Mouse (Mus musculus) limb, embryonic 12.5 days (tissue): ENCODE measurements around the gene Ncs1. TPM values are rescaled to one million over a fixed set of nuclear protein-coding genes. Genes with fewer than 3 reads are reported as not detected.
A peak's percentile ranks its signal among the peaks of the same experiment; 100 is the strongest.

Source experiments
- ATAC-seq: fragments of 200-750 bp; cut with Nextera tagmentation; 2 replicates; pipeline ENCODE4 v1.8.0; 2017; ENCODE audit warnings: low read depth, moderate TSS enrichment; ENCODE audit not compliant: insufficient number of reproducible peaks, insufficient read depth, low FRiP score, low TSS enrichment
- H3K27ac ChIP-seq: fragments of 300-500 bp; sonication (generic); 2 replicates; pipeline ENCODE4 v1.5.1; 2016; ENCODE audit warnings: mild to moderate bottlenecking, moderate library complexity
- H3K27me3 ChIP-seq: fragments of 300-500 bp; sonication (generic); 2 replicates; pipeline ENCODE4 v1.6.1; 2016; ENCODE audit warnings: mild to moderate bottlenecking, moderate library complexity
- H3K36me3 ChIP-seq: fragments of 300-500 bp; sonication (generic); 2 replicates; pipeline ENCODE4 v1.6.1; 2016; ENCODE audit warnings: mild to moderate bottlenecking, moderate library complexity
- H3K4me1 ChIP-seq: fragments of 300-500 bp; sonication (generic); replicated peaks from 2 replicates; pipeline ENCODE4 v1.6.1; 2016
- H3K4me2 ChIP-seq: fragments of 300-500 bp; sonication (generic); 2 replicates; pipeline ENCODE4 v1.6.1; 2016; ENCODE audit warnings: mild to moderate bottlenecking, moderate library complexity
- H3K4me3 ChIP-seq: fragments of 300-500 bp; sonication (generic); replicated peaks from 2 replicates; pipeline ENCODE4 v1.5.1; 2016; ENCODE audit warnings: mild to moderate bottlenecking
- H3K9ac ChIP-seq: fragments of 300-500 bp; sonication (generic); replicated peaks from 2 replicates; pipeline ENCODE4 v1.6.1; 2016; ENCODE audit warnings: mild to moderate bottlenecking, moderate library complexity
- H3K9me3 ChIP-seq: fragments of 300-500 bp; sonication (generic); 2 replicates; pipeline ENCODE4 v1.6.1; 2016; ENCODE audit warnings: mild to moderate bottlenecking, moderate library complexity
- WGBS: fragments of 180-500 bp; shearing (Covaris S2); methylation state at CpG from one replicate; pipeline ENCODE4 v1.1.7; 2016; 5-methylcytosine and 5-hydroxymethylcytosine counted together
- polyA plus RNA-seq: library from polyadenylated mRNA; unstranded; fragments of >200 nt; fragmentation: Nextera tagmentation; extraction: Ambion mirVana; gene quantifications from 2 replicates; pipeline ENCODE4 v1.2.1, GENCODE M21; 2016

The Ncs1 gene
- polyA plus RNA-seq, 1 experiment from 2014 or later: 53.6 TPM

- Histone ChIP-seq H3K9ac (0 out of 2 replicates have a peak overlapping the region, but pooled peaks have one; percentile 45), H3K27ac (0 out of 2 replicates have a peak overlapping the region, but pooled peaks have one; percentile 1)
Measured at GRCm38 (mm10) chr2:31259367-31259920, 13.8 kb downstream of the Ncs1 start.

GRCm38 (mm10) chr2:31260549-31260948, 14.9 kb downstream of the Ncs1 start:
- Histone ChIP-seq H3K4me3 (no peak overlapping the region), H3K27me3 (no peaks in the 10 kb centered on the region), H3K36me3 (no peaks in the 10 kb centered on the region), H3K9me3 (no peaks in the 10 kb centered on the region), H3K9ac (no peak overlapping the region), H3K4me2 (no peak overlapping the region), H3K4me1 (peaks cover 75% of the 10 kb centered on the region), H3K27ac (no peak overlapping the region)
- ATAC-seq: no peak
- WGBS: 89% methylated on average over 8 of the region's 8 CpGs

More at GRCm38 (mm10) chr2:31259367-31259920, 13.8 kb downstream of the Ncs1 start:
- Histone ChIP-seq H3K4me1 (peaks cover 74% of the 10 kb centered on the region), H3K9me3 (no peaks in the 10 kb centered on the region), H3K27me3 (no peaks in the 10 kb centered on the region), H3K4me3 (peak overlapping the region; percentile 42), H3K36me3 (no peaks in the 10 kb centered on the region), H3K4me2 (peak overlapping the region; percentile 75)
- WGBS: 30% methylated on average over 9 of the region's 9 CpGs
- peak; percentile 9; the same call in 1 of the 2 replicates for ATAC-seq

GRCm38 (mm10) chr2:31263039-31263461, 17.4 kb downstream of the Ncs1 start:
- Histone ChIP-seq H3K4me3 (no peak overlapping the region), H3K4me2 (no peak overlapping the region), H3K36me3 (peaks cover 7% of the 10 kb centered on the region; the same call in 1 of the 2 replicates), H3K9me3 (no peaks in the 10 kb centered on the region), H3K4me1 (peaks cover 66% of the 10 kb centered on the region), H3K27ac (0 out of 2 replicates have a peak overlapping the region, but pooled peaks have one; percentile 53), H3K9ac (no peak overlapping the region), H3K27me3 (no peaks in the 10 kb centered on the region)
- 76% methylated on average over 8 of the region's 8 CpGs for WGBS
- no peak for ATAC-seq

GRCm38 (mm10) chr2:31263746-31264378, 18.2 kb downstream of the Ncs1 start:
- peak overlapping the region; percentile 53; the same call in 1 of the 2 replicates for H3K27ac ChIP-seq
- no peak for ATAC-seq
- no peak overlapping the region for H3K4me2 ChIP-seq
- WGBS: 38% methylated on average over 10 of the region's 10 CpGs
- no peaks in the 10 kb centered on the region for H3K27me3 ChIP-seq
- peaks cover 7% of the 10 kb centered on the region; the same call in 1 of the 2 replicates for H3K36me3 ChIP-seq
- no peak overlapping the region for H3K4me3 ChIP-seq
- peaks cover 66% of the 10 kb centered on the region for H3K4me1 ChIP-seq
- peak overlapping the region; percentile 12; the same call in 1 of the 2 replicates for H3K9ac ChIP-seq
- no peaks in the 10 kb centered on the region for H3K9me3 ChIP-seq

DNA sequence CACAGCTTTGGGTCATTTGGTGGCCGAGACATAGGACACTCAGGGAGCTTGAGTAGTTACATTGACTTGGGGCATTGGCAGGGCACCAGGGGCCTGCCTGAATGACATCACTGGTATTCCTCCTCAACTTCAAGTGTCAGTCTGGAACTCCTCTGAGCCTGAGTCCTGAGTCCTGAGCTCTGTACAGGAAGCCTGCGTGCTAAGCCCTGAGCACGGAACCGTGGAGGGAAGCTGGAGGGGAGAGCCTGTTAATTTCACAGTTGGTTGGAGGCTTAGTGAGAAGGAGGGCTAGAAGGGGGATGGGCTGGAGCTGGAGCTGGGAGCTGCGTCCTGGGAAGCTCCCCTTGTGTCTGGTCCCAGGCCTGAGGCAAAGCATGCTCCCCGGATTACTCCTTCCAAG, 21.8 kb downstream of the Ncs1 start:
- Histone ChIP-seq H3K36me3 (peaks cover 20% of the 10 kb centered on the region; the same call in 1 of the 2 replicates), H3K27me3 (no peaks in the 10 kb centered on the region), H3K9me3 (no peaks in the 10 kb centered on the region), H3K27ac (no peak overlapping the region), H3K4me1 (peaks cover 62% of the 10 kb centered on the region), H3K4me2 (no peak overlapping the region), H3K9ac (no peak overlapping the region), H3K4me3 (no peak overlapping the region)
- no peak for ATAC-seq
- 56% methylated on average over 6 of the region's 6 CpGs for WGBS

- H3K9ac ChIP-seq: no peak overlapping the region
- H3K4me1 ChIP-seq: peaks cover 52% of the 10 kb centered on the region
- H3K4me2 ChIP-seq: no peak overlapping the region
- peaks cover 20% of the 10 kb centered on the region; the same call in 1 of the 2 replicates for H3K36me3 ChIP-seq
- no peaks in the 10 kb centered on the region for H3K9me3 ChIP-seq
- WGBS: 42% methylated on average over 5 of the region's 5 CpGs
- H3K27ac ChIP-seq: peak overlapping the region; percentile 56; the same call in 1 of the 2 replicates
- no peaks in the 10 kb centered on the region for H3K27me3 ChIP-seq
- ATAC-seq: no peak
- no peak overlapping the region for H3K4me3 ChIP-seq
Measured at GRCm38 (mm10) chr2:31268631-31269030, 23.0 kb downstream of the Ncs1 start.

GRCm38 (mm10) chr2:31269188-31269587, 23.6 kb downstream of the Ncs1 start:
- H3K27ac ChIP-seq: no peak overlapping the region

DNA sequence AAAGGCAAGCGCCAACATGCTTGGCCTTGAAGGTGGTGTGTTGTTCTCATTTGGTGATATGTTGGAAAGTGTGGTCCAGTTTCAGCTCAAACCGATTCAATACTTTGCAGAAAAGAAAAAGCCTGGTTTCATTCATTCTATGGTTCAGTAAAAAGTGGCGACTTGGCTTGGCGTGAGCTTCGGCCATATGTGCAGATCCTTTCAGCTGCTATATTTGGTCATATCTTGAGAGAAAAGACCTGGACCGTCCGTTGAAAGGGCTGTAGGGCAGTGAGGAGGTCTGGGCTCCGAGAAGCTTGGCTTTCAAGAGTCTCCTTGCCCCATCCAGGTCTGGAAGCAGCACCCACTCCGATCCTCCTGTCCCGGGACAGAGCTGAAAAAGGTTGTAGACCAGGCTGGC, 24.2 kb downstream of the Ncs1 start:
- H3K9me3 ChIP-seq: no peaks in the 10 kb centered on the region
- peaks cover 20% of the 10 kb centered on the region; the same call in 1 of the 2 replicates for H3K36me3 ChIP-seq
- no peak overlapping the region for H3K4me2 ChIP-seq
- peaks cover 41% of the 10 kb centered on the region for H3K4me1 ChIP-seq
- no peak overlapping the region for H3K9ac ChIP-seq
- 94% methylated on average over 10 of the region's 10 CpGs for WGBS
- no peak for ATAC-seq
- no peak overlapping the region for H3K27ac ChIP-seq
- no peaks in the 10 kb centered on the region for H3K27me3 ChIP-seq
- no peak overlapping the region for H3K4me3 ChIP-seq

More at GRCm38 (mm10) chr2:31269188-31269587, 23.6 kb downstream of the Ncs1 start:
- H3K36me3 ChIP-seq: peaks cover 20% of the 10 kb centered on the region; the same call in 1 of the 2 replicates
- H3K4me2 ChIP-seq: no peak overlapping the region
- H3K9me3 ChIP-seq: no peaks in the 10 kb centered on the region
- peaks cover 47% of the 10 kb centered on the region for H3K4me1 ChIP-seq
- no peak overlapping the region for H3K4me3 ChIP-seq
- H3K27me3 ChIP-seq: no peaks in the 10 kb centered on the region
- WGBS: 92% methylated on average over 6 of the region's 6 CpGs
- H3K9ac ChIP-seq: 0 out of 2 replicates have a peak overlapping the region, but pooled peaks have one; percentile 2
- no peak for ATAC-seq

- Histone ChIP-seq H3K9me3 (no peaks in the 10 kb centered on the region), H3K4me1 (peaks cover 34% of the 10 kb centered on the region), H3K4me2 (no peak overlapping the region), H3K27me3 (no peaks in the 10 kb centered on the region), H3K27ac (no peak overlapping the region), H3K9ac (no peak overlapping the region), H3K4me3 (no peak overlapping the region), H3K36me3 (peaks cover 25% of the 10 kb centered on the region)
- ATAC-seq: no peak
- WGBS: 93% methylated on average over 8 of the region's 8 CpGs
Measured at GRCm38 (mm10) chr2:31270470-31270869, 24.8 kb downstream of the Ncs1 start.

DNA sequence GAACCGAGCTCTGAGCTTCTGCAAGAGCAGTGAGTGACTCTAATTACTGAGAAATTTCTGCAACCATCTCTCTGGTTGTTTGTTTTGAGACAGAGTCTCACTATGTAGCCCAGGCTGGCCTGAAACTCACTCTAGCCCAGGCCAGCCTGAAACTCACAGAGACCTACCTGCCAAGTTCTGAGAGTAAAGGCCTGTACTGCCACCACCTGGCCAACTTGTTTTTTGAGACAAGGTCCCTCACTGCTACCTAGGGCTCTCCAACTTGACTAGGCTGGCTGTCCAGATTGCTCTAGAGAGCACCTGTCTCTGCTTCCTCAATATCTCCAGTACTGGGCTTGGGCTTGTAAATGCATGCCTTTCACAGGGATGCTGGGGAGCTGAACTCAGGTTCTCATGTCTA, 25.4 kb downstream of the Ncs1 start:
- no peak for ATAC-seq
- Histone ChIP-seq H3K4me3 (no peak overlapping the region), H3K9me3 (no peaks in the 10 kb centered on the region), H3K27ac (no peak overlapping the region), H3K4me1 (peaks cover 28% of the 10 kb centered on the region), H3K9ac (no peak overlapping the region), H3K27me3 (no peaks in the 10 kb centered on the region), H3K4me2 (no peak overlapping the region), H3K36me3 (peaks cover 30% of the 10 kb centered on the region)
- WGBS: 92% methylated on average over 1 of the region's 1 CpGs

DNA sequence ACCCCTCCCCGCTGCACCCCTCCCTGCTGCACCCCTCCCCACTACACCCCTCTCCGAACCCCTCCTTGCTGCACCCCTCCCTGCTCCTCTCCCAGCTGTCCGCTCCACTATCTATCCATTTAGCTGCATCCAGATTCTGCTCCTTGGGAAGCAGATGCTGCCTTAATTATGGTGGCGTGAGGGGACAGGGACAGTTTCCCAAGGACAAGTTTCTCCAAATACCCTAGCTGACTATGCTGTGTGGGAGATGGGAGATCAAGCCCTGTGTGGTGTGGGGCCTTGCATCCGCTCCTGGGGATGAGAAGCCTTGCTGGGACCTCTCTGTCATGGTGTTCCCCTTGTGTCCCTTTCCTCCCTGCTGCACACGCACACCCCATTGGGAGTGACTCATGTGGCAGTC, 29.4 kb downstream of the Ncs1 start:
- H3K4me2 ChIP-seq: no peak overlapping the region
- H3K9ac ChIP-seq: no peak overlapping the region
- H3K36me3 ChIP-seq: peaks cover 55% of the 10 kb centered on the region
- no peak overlapping the region for H3K4me3 ChIP-seq
- no peak overlapping the region for H3K27ac ChIP-seq
- ATAC-seq: no peak
- no peaks in the 10 kb centered on the region for H3K27me3 ChIP-seq
- H3K4me1 ChIP-seq: 0 out of 2 replicates have a peak, but pooled peaks cover 2% of the 10 kb centered on the region
- 94% methylated on average over 6 of the region's 6 CpGs for WGBS
- no peaks in the 10 kb centered on the region for H3K9me3 ChIP-seq
